ENCODE assay signal across 9 mouse cellular contexts in genomic region chr1:93823796-93824495, GRCm38 (mm10). TPM values are rescaled to one million over a fixed set of nuclear protein-coding genes. Genes with fewer than 3 reads are reported as not detected.
DNase-seq lines count a peak whose midpoint lies in the region; ATAC-seq and TF ChIP-seq lines count a peak whose summit lies in the region.
"Had no signal": no experiment of that assay in that cellular context is flagged by ENCODE, and none has a peak within 500 bp of the region (broad histone marks: within the 10 kb centered on the region; RNA-seq: fewer than 3 reads in every experiment).

No protein-coding gene starts in this region.

- peak overlapping the region; percentile 61 for H3K9ac ChIP-seq in forebrain, embryonic 15.5 days (replicated peaks)

- no peaks in the 10 kb centered on the region for H3K27me3 ChIP-seq in kidney, adult 2 months (replicated peaks; ENCODE audit: control insufficient read depth, insufficient read depth, low read length)
- no peaks in the 10 kb centered on the region for H3K27me3 ChIP-seq in forebrain, embryonic 15.5 days
- no peaks in the 10 kb centered on the region for H3K27me3 ChIP-seq in midbrain, embryonic 10.5 days (ENCODE audit: low read depth, poor library complexity, severe bottlenecking)

- peaks cover 3% of the 10 kb centered on the region; the same call in 1 of the 2 replicates for H3K36me3 ChIP-seq in kidney, adult 2 months (ENCODE audit: control insufficient read depth, insufficient read depth, low read length)
- peaks cover 13% of the 10 kb centered on the region for H3K36me3 ChIP-seq in forebrain, embryonic 15.5 days
- H3K36me3 ChIP-seq in midbrain, embryonic 10.5 days: peaks cover 29% of the 10 kb centered on the region

- TF ChIP-seq POLR2A in kidney, adult 2 months (IDR thresholded peaks at IDR 0.05; ENCODE audit: low read depth, low read length): no peak
- no peak for TF ChIP-seq POLR2A in cortical plate, adult 2 months (IDR thresholded peaks at IDR 0.05; ENCODE audit: extremely low read depth, insufficient read depth, low read length)

- H3K4me2 ChIP-seq in forebrain, embryonic 15.5 days (replicated peaks): no peak overlapping the region

- no peak for TF ChIP-seq CTCF in kidney, adult 2 months (conservative IDR thresholded peaks at IDR 0.05; ENCODE audit: insufficient read depth, insufficient read length, low read depth, low read length)
- TF ChIP-seq CTCF in cortical plate, adult 2 months (IDR thresholded peaks at IDR 0.05; ENCODE audit: extremely low read depth, insufficient read depth, low read length): no peak

- WGBS in kidney, adult 2 months: 69% methylated on average over 3 of the region's 3 CpGs
- 81% methylated on average over 3 of the region's 3 CpGs for WGBS in forebrain, embryonic 15.5 days
- WGBS in midbrain, embryonic 10.5 days: 92% methylated on average over 3 of the region's 3 CpGs

- H3K27ac ChIP-seq in kidney, adult 2 months (ENCODE audit: insufficient read depth, low read depth, low read length): peak overlapping the region; percentile 98; the same call in 1 of the 2 replicates
- H3K27ac ChIP-seq in cortical plate, adult 2 months (ENCODE audit: insufficient read depth, low read length): peak overlapping the region; percentile 86; the same call in 1 of the 2 replicates
- H3K27ac ChIP-seq in forebrain, embryonic 15.5 days (replicated peaks): peak overlapping the region; percentile 96
- peak overlapping the region; percentile 89 for H3K27ac ChIP-seq in midbrain, embryonic 10.5 days (replicated peaks)

- no peak overlapping the region for H3K4me3 ChIP-seq in kidney, adult 2 months (ENCODE audit: insufficient read depth, low read depth, low read length)
- no peak overlapping the region for H3K4me3 ChIP-seq in cortical plate, adult 2 months (ENCODE audit: insufficient read depth, low read length)
- H3K4me3 ChIP-seq in forebrain, embryonic 15.5 days: peak overlapping the region; percentile 61; the same call in 1 of the 2 replicates
- H3K4me3 ChIP-seq in midbrain, embryonic 10.5 days: no peak overlapping the region

- H3K9me3 ChIP-seq in forebrain, embryonic 15.5 days: no peaks in the 10 kb centered on the region
- H3K9me3 ChIP-seq in midbrain, embryonic 10.5 days (replicated peaks): no peaks in the 10 kb centered on the region

- no peak for DNase-seq in kidney, adult 2 months
- DNase-seq in kidney, postnatal 10 days: no peak
- DNase-seq in midbrain, embryonic 10.5 days (ENCODE audit: low spot score): no peak
- DNase-seq in spleen, postnatal 14 days (ENCODE audit: low spot score in 2 of 2): no peak
- DNase-seq in layer of hippocampus, adult 18-20 months (ENCODE audit: low spot score in 2 of 2): no peak
- no peak for DNase-seq in yolk sac, embryonic 10.5 days (ENCODE audit: low spot score)
- DNase-seq: lung, postnatal 14 days had no signal

- no peak for ATAC-seq in forebrain, embryonic 15.5 days (replicated peaks)

- peaks cover 5% of the 10 kb centered on the region; the same call in 1 of the 2 replicates for H3K4me1 ChIP-seq in kidney, adult 2 months (ENCODE audit: control insufficient read depth, insufficient read depth, low read length)
- no peaks in the 10 kb centered on the region; the same call in 1 of the 2 replicates for H3K4me1 ChIP-seq in cortical plate, adult 2 months (ENCODE audit: control insufficient read depth, insufficient read depth, low read length)
- peaks cover 17% of the 10 kb centered on the region for H3K4me1 ChIP-seq in forebrain, embryonic 15.5 days
- peaks cover 20% of the 10 kb centered on the region for H3K4me1 ChIP-seq in midbrain, embryonic 10.5 days

RNA-seq across cellular contexts. Expression of gene D2hgdh, which starts 0.8 kb away (rescaled TPM):
- 39.4 and 44.1 TPM in 2 replicates for polyA plus RNA-seq in kidney, adult 2 months (2012; rRNA removed)
- polyA plus RNA-seq in cortical plate, adult 2 months (2012; rRNA removed): 15.0 and 15.1 TPM in 2 replicates
- 15.5 and 16.1 TPM in 2 replicates for polyA plus RNA-seq in forebrain, embryonic 15.5 days (2015; fragmentation: Nextera tagmentation; extraction: Ambion mirVana)
- 14.8 and 18.9 TPM in 2 replicates for polyA plus RNA-seq in midbrain, embryonic 10.5 days (2016; fragmentation: Nextera tagmentation; extraction: Ambion mirVana)
- 10 to 100 TPM; 15.8 to 17.9 TPM for total RNA-seq in layer of hippocampus, adult 18-20 months (2021)

RNA-seq across cellular contexts. Expression of gene Ing5, which starts 20.2 kb away (rescaled TPM):
- polyA plus RNA-seq in kidney, adult 2 months (2012; rRNA removed): 6.0 and 6.4 TPM in 2 replicates
- 8.6 and 8.9 TPM in 2 replicates for polyA plus RNA-seq in cortical plate, adult 2 months (2012; rRNA removed)
- 10.7 and 11.4 TPM in 2 replicates for polyA plus RNA-seq in forebrain, embryonic 15.5 days (2015; fragmentation: Nextera tagmentation; extraction: Ambion mirVana)
- polyA plus RNA-seq in midbrain, embryonic 10.5 days (2016; fragmentation: Nextera tagmentation; extraction: Ambion mirVana): 24.3 and 25.7 TPM in 2 replicates
- 10 to 100 TPM; 12.6 to 14.7 TPM for total RNA-seq in layer of hippocampus, adult 18-20 months (2021)

RNA-seq across cellular contexts. Expression of gene Dtymk, which starts 22.2 kb away (rescaled TPM):
- 34.7 and 36.7 TPM in 2 replicates for polyA plus RNA-seq in kidney, adult 2 months (2012; rRNA removed)
- 82.7 and 85.3 TPM in 2 replicates for polyA plus RNA-seq in cortical plate, adult 2 months (2012; rRNA removed)
- polyA plus RNA-seq in forebrain, embryonic 15.5 days (2015; fragmentation: Nextera tagmentation; extraction: Ambion mirVana): 183 and 192 TPM in 2 replicates
- polyA plus RNA-seq in midbrain, embryonic 10.5 days (2016; fragmentation: Nextera tagmentation; extraction: Ambion mirVana): 271 and 294 TPM in 2 replicates
- total RNA-seq in layer of hippocampus, adult 18-20 months (2021): 10 to 100 TPM; 54.2 to 54.8 TPM

RNA-seq across cellular contexts. Expression of gene Gal3st2, which starts 37.2 kb away (rescaled TPM):
- 0.08 and 0.19 TPM in 2 replicates for polyA plus RNA-seq in kidney, adult 2 months (2012; rRNA removed)
- polyA plus RNA-seq in cortical plate, adult 2 months (2012; rRNA removed): not detected in 2 replicates
- polyA plus RNA-seq in forebrain, embryonic 15.5 days (2015; fragmentation: Nextera tagmentation; extraction: Ambion mirVana): not detected in 2 replicates
- not detected in 2 replicates for polyA plus RNA-seq in midbrain, embryonic 10.5 days (2016; fragmentation: Nextera tagmentation; extraction: Ambion mirVana)
- total RNA-seq in layer of hippocampus, adult 18-20 months (2021): not detected
